Mouse (Mus musculus) bone marrow, adult 2 months (tissue): Measurements from ENCODE around the gene Clk2.

Experiments
- CTCF ChIP-seq: fragments of 200-500 bp; IDR thresholded peaks from 2 replicates; pipeline ENCODE4 v1.5.1; 2011; ENCODE audit warnings: low read length, control low read depth; ENCODE audit not compliant: control insufficient read depth, insufficient read depth
- POLR2A ChIP-seq: fragments of 200-500 bp; IDR thresholded peaks from 2 replicates; pipeline ENCODE4 v1.6.1; 2011; ENCODE audit warnings: low read depth, mild to moderate bottlenecking, control low read depth, low read length, borderline replicate concordance; ENCODE audit not compliant: control insufficient read depth

DNA sequence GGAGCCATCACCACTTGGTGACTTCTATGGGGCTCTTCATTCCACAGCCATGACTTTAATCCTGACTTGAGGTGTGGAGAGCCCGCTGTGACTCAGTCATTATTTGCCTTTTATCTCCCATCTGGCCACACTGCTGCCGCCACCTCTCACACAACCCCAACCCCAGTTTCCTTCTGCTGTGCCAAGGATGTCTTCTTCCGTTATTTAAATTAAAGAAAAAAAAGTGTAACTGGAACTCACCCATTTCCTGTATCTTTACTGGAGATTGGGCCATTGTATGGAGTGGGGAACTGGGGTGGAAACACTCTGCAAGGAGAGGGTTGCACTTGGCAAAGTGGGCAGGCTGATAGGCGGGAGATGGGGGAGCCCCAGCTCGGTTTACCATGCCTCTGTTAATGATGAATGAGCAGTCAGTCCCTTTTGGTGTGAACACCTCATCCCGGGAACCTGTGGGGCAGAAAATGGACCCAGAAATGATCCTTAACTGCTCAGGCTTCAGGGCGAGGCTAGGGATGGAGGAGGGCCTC is 18.0 kb downstream of the Clk2 start:
- no peak for TF ChIP-seq CTCF
- no peak for TF ChIP-seq POLR2A
